Mouse (Mus musculus): ENCODE measurements around the gene Mrpl1. TPM values are rescaled to one million over a fixed set of nuclear protein-coding genes. Genes with fewer than 3 reads are reported as not detected.

The Mrpl1 gene
- polyA plus RNA-seq (2014; fragmentation: Illumina TruSeq; extraction: RNeasy Lipid Tissue Mini Kit (QIAGEN cat#74804); ENCODE audit: low read depth, low replicate concordance): 29.4 TPM

GRCm38 (mm10) chr5:96209459-96209858, at the start of gene Mrpl1:
Mrpl1 (plus strand) TSS chr5:96209493.

GRCm38 (mm10) chr5:96164021-96164411, 45.3 kb upstream of the Mrpl1 start, which contains the start of gene Cnot6l:
Cnot6l (minus strand) TSS chr5:96164171.

Other genes starting within 250 kb of the Mrpl1 start
- 15.3 TPM for gene Cnot6l, start 45.3 kb upstream of the Mrpl1 start, polyA plus RNA-seq (2014; fragmentation: Illumina TruSeq; extraction: RNeasy Lipid Tissue Mini Kit (QIAGEN cat#74804); ENCODE audit: low read depth, low replicate concordance)
- 1.6 TPM for gene Fras1, start 164.5 kb downstream of the Mrpl1 start, polyA plus RNA-seq (2014; fragmentation: Illumina TruSeq; extraction: RNeasy Lipid Tissue Mini Kit (QIAGEN cat#74804); ENCODE audit: low read depth, low replicate concordance)

Measured in heart, adult 10 weeks (tissue).